Mouse (Mus musculus) lung, adult 18-20 months (tissue): ENCODE measurements around the gene Prss45.
"Not testable (repeated sequence)": the region's sequence is repeated elsewhere in the genome, so short reads cannot be mapped to it uniquely, and the experiment has no call there.

ENCODE experiments used
- DNase-seq, 2 experiments: peaks; one replicate each; pipeline ENCODE4 v3.0.0; 2022; ENCODE audit warnings: mixed read lengths in 2 of 2

The Prss45 gene

GRCm38 (mm10) chr9:110834411-110834810 lies at the start of gene Prss45:
TSS of gene Prss45 (plus strand) at chr9:110834588.
- no peak for DNase-seq

DNA sequence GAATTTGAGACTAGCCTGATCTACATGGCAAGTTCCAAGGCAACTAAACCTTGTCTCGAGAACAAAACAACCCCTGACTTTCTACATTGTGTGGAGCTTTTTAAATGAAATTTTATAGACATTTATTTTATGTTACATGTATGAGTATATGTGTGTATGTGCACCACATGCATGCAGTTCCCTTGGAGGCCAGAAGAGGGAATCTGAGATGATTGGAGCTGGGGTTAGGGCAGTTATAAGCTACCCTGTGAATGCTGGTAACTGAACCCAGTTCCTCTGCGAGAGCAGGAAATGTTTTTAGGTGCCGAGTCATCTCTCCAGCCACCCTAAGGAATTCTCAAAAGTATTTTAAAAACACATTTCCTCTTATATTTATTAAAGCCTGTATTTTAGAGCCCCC lies 46.2 kb upstream of the Prss45 start:
- DNase-seq = no peak

DNA sequence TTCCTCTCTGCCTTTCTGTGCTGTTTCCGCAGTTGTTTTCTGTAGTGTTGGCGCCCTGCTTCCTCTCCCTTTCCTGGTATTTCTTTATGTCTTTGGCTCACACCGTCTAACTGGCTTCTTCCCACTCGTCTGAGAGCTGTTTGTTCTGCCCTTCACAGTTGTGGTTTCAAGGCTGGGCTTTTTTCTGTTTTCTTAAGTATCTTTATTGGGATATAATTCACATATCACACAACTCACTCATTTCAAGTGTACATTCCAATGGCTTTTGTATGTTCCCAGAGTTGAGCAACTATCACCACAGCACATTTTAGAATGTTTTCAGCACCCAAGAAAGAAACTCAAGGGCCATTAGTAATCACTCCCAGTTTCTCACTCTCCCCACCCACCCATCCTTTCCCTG lies 43.9 kb upstream of the Prss45 start:
- DNase-seq = peak; percentile 48 to 72

- DNase-seq = no peak
These were observed 37.4 kb upstream of the Prss45 start for GRCm38 (mm10) chr9:110797013-110797412.

DNA sequence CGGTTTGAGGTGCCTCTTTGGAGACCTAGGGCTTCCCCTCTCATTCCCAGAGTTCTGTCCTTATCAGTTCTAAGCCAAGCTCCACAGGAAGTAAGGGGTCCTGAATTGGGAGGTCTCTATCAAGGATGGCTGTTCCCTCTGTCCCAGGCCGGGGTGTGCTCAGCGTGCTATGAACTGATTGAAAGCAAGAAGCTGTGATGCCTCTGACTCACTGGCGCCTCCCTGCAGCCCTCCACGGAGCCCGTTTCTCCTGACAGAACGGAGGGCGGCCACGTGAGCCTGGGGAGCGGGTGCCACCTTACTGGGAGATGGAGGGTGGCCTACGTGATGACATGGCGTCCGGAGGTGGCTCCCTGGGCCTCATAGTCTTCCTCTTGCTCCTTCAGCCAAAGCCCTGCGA lies 36.5 kb upstream of the Prss45 start, which contains the start of gene Prss42:
TSS of gene Prss42 (plus strand) at position 301 of the 400 bp plus-strand sequence.
- DNase-seq = no peak

GRCm38 (mm10) chr9:110800834-110801479 lies 33.4 kb upstream of the Prss45 start:
- DNase-seq = no peak

DNA sequence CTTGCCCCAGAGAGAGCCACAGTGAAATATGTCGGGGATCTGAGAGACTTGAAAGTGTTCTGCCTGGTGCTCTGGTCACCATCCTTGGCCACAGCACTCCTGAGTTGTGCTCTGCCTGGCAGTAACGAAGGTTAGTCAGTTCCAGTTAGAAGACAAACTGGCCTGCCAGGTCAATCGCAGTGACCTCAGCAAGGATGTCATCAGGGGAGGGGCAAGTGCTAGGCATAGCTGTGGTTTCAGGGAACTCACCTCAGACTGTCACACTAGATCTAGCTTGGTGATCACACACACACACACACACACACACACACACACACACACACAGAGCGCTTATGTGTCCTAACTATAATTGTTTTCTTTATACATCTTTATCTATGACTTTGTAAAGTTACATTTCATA lies 31.1 kb upstream of the Prss45 start:
- DNase-seq = no peak

- no peak for DNase-seq
These were observed 24.3 kb upstream of the Prss45 start for GRCm38 (mm10) chr9:110810051-110810450.

- no peak for DNase-seq
These were observed 20.6 kb upstream of the Prss45 start, which contains the start of gene Prss44 for GRCm38 (mm10) chr9:110813789-110814188. TSS of gene Prss44 (plus strand) at chr9:110813994.

- DNase-seq = not testable (repeated sequence)
These were observed 13.8 kb upstream of the Prss45 start for GRCm38 (mm10) chr9:110820546-110820945.

DNA sequence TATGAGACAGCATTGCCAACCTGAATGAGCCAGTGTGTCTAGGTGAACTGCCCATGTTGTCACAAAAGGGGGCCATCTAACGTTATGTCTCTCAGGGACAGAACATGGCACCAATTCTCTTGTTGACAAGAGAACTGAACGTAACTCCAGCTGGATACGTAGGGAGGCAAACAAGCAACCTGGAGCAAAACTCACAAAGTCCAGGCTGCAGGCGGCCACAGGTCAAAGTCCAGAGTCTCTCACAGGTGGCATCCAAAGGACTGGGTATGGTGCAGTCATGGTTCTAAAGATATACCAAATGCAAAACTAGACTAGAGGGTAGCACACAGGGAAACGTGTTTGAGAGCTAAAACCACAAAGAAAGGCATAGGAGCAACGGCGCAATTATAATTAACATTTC lies 13.0 kb upstream of the Prss45 start:
- DNase-seq = no peak

DNA sequence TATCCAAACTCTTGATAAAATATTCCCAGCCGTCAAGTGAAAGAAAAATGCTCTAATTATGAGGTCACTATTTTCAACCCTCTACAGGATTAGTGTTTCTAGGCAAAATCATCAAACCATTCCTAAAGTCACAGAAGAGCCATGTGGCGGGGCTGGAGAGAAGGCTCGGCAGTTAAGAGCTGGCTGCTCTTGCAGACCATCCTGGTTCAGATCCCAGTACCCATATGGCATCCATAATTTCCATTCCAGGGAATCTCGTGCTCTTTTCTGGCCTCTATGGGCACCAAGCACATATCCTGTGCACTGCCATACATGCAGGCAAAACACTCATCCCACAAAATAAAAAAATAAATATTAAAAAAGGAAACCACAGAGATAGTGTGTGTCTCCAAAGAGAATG lies 9.0 kb upstream of the Prss45 start:
- no peak for DNase-seq

GRCm38 (mm10) chr9:110825832-110826231 lies 8.6 kb upstream of the Prss45 start:
- DNase-seq = no peak

GRCm38 (mm10) chr9:110826390-110826789 lies 8.0 kb upstream of the Prss45 start, which contains the start of gene Prss43:
TSS of gene Prss43 (plus strand) at chr9:110826690.
- no peak for DNase-seq

GRCm38 (mm10) chr9:110833021-110833420 lies 1.4 kb upstream of the Prss45 start:
- no peak for DNase-seq

GRCm38 (mm10) chr9:110834961-110835360 lies 573 bp downstream of the Prss45 start:
- DNase-seq = no peak

- peak; percentile 31 to 59 for DNase-seq
These were observed 1.7 kb downstream of the Prss45 start for GRCm38 (mm10) chr9:110836112-110836511.

GRCm38 (mm10) chr9:110840905-110841304 lies 6.5 kb downstream of the Prss45 start:
- no peak for DNase-seq

DNA sequence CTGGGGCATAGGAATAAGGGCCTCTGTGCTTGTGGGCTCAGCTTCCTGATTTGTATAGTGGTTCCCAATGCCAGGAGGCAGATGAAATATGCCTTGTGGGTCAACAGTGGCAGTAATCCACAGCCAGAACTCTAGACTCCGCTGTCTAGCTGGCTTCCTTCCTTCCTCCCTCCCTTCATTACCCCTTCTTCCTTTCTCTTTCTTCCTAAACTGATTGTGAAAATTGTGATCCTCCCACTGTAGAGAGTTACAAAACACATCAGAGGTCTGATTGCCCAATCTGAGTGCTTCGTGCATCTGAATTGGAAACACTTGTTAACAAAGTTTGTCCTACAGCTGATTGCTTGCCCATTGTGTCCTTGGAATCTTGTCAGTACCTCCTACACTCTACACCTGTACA lies 7.0 kb downstream of the Prss45 start:
- DNase-seq = peak; percentile 39 to 71

DNA sequence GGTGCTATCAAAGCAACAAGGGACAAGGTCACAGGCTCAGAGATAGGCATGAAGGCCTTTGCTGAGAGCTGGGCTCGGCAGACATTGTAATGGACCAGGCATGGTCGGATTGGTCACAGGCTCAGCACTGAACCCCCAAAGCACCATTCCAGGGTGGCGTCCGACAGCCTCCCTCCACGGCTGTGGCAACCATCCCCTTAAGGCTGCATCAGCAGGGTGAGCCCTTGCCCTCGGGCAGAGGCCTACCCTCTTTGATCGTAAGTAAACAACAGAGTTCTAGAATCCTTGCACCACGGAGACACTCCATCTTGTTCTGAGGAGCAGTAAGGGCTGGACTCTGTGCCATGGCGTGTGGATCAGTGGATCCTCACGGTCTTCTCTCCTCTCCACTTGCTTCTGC lies 9.8 kb downstream of the Prss45 start, which contains the start of gene Prss46:
TSS of gene Prss46 (plus strand) at position 301 of the 400 bp plus-strand sequence.
- DNase-seq = no peak

- no peak for DNase-seq
These were observed 14.8 kb downstream of the Prss45 start for GRCm38 (mm10) chr9:110849162-110849561.

DNA sequence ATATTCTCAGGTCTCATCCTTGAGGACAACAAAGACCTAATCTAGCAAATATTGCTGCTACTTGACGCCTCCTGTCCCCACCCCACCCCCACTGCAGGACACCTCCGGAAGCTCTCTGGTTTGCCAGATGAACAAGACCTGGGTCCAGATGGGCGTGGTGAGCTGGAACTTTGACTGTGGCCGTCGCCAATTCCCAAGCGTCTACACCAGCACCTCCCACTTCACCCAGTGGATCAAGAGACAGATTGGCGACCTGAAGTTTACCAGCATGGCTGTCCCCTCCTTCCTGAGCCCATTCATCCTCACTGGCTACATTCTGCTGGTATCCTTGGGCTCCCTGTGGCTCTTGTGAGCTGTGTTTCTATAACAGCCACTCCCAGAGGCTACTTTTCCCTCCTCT lies 21.5 kb downstream of the Prss45 start:
- DNase-seq = no peak

DNA sequence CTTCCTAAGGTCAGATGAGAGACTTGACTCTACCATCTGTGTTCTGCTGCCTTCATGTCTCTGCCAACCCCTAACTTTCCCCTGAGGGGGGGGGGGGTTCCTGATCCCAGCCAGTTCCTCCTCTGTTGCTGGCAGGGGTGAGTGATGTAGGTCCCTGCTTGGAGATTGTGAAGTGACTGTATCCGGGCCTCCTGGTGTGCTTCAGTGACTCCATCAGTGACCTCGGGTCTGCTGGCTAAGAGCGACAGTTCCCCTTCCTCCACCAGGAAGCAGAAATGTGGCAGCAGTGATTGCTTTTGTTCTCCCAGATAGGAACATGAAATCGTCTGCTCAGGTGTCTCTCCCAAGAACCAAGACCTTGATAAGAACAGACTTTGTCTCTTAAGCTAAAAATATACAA lies 22.5 kb downstream of the Prss45 start:
- DNase-seq = no peak

- no peak for DNase-seq
These were observed 23.5 kb downstream of the Prss45 start, which contains the start of gene Prss50 for GRCm38 (mm10) chr9:110857781-110858472. TSS of gene Prss50 (plus strand) at chr9:110857967.
